Mouse (Mus musculus): ENCODE results near the gene Rxrg.

The Rxrg gene

DNA sequence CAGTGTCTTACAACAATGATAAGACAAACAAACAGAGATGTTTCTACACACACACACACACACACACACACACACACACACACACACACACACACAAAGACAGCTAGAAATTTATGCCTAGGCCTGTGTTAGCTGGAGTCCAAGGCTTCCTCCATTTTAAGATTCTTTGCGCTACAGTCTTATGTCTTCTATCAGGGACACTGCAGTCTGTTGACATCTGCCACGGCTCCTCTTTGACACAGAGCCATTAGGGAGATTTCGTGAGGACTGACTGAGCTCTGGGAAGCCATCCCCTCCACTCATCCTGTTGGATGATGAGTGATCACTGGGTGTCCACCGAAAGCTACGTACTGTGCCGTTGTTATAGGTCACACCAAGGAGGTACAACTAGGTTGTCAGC, 33.6 kb downstream of the Rxrg start:
- no peak for TF ChIP-seq CTCF (conservative IDR thresholded peaks at IDR 0.05; ENCODE audit: low read length)
- no peak for TF ChIP-seq POU5F1 (IDR thresholded peaks at IDR 0.05; ENCODE audit: borderline replicate concordance, low read length)
- no peak for TF ChIP-seq NANOG (IDR thresholded peaks at IDR 0.05; ENCODE audit: borderline replicate concordance, low read length)
- peaks cover 78% of the 10 kb centered on the region for H3K27me3 ChIP-seq (ENCODE audit: insufficient read depth, low read length)

DNA sequence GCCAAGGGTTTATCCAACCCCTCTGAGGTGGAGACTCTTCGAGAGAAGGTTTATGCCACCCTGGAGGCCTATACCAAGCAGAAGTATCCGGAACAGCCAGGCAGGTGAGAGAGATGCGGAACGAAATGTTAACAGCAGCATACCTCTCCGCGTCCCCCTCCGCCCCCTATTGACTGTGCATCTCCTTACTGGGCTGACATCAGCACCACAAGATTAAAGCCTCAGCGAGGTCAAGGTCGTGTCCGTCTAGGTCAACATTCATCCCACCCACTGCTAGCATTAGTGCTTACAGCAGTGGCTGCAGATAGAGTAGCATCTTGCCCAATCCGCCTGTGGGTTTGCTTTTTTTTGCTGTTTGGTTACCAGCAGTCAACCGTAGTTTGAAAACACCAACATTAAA, 37.5 kb downstream of the Rxrg start:
- no peak for TF ChIP-seq POU5F1 (IDR thresholded peaks at IDR 0.05; ENCODE audit: borderline replicate concordance, low read length)
- TF ChIP-seq CTCF (conservative IDR thresholded peaks at IDR 0.05; ENCODE audit: low read length), result peak; percentile 11; the same call in 1 of the 2 replicates
- no peak for TF ChIP-seq NANOG (IDR thresholded peaks at IDR 0.05; ENCODE audit: borderline replicate concordance, low read length)
- Histone ChIP-seq H3K9me3 (ENCODE audit: low read length) (no peaks in the 10 kb centered on the region), H3K4me3 (replicated peaks; ENCODE audit: low read length) (peak overlapping the region; percentile 14; the same call in 1 of the 2 replicates), H3K36me3 (ENCODE audit: insufficient read depth, low read length) (no peaks in the 10 kb centered on the region), H3K4me1 (replicated peaks; ENCODE audit: low read depth, low read length) (peaks cover 50% of the 10 kb centered on the region), H3K27me3 (ENCODE audit: insufficient read depth, low read length) (peaks cover 54% of the 10 kb centered on the region)

More for the DNA sequence above, 33.6 kb downstream of the Rxrg start:
- Histone ChIP-seq H3K4me3 (replicated peaks; ENCODE audit: low read length) (peak overlapping the region; percentile 32; the same call in 1 of the 2 replicates), H3K36me3 (ENCODE audit: insufficient read depth, low read length) (no peaks in the 10 kb centered on the region), H3K4me1 (replicated peaks; ENCODE audit: low read depth, low read length) (peaks cover 39% of the 10 kb centered on the region), H3K9me3 (ENCODE audit: low read length) (no peaks in the 10 kb centered on the region)

GRCm38 (mm10) chr1:167636948-167637347, 38.8 kb downstream of the Rxrg start:
- peaks cover 49% of the 10 kb centered on the region for H3K27me3 ChIP-seq (ENCODE audit: insufficient read depth, low read length)
- no peak overlapping the region for H3K4me3 ChIP-seq (replicated peaks; ENCODE audit: low read length)
- H3K4me1 ChIP-seq (replicated peaks; ENCODE audit: low read depth, low read length), result peaks cover 48% of the 10 kb centered on the region
- TF ChIP-seq CTCF (conservative IDR thresholded peaks at IDR 0.05; ENCODE audit: low read length) (peak; percentile 87), NANOG (IDR thresholded peaks at IDR 0.05; ENCODE audit: borderline replicate concordance, low read length) (no peak), POU5F1 (IDR thresholded peaks at IDR 0.05; ENCODE audit: borderline replicate concordance, low read length) (no peak)
- H3K9me3 ChIP-seq (ENCODE audit: low read length), result no peaks in the 10 kb centered on the region
- no peaks in the 10 kb centered on the region for H3K36me3 ChIP-seq (ENCODE audit: insufficient read depth, low read length)

DNA sequence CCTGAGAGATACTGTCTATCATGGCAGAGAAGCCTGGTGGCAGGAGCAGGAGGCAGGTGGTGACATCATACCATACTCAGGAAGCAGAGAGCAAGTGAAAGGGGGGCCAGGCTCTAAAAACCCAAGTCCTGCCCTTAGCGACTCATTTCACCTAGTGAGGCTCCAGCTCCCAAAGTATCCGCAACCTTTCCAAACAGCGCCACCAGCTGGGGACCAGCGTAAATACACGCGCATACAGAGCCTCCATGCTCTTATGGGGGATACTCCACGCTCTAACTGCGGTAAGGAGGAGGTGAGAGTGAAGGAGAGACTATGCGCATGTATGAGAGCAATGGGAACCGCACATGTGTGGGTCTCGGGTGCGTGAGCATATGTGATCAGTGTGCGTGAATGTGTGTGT, 39.9 kb downstream of the Rxrg start:
- Histone ChIP-seq H3K4me3 (replicated peaks; ENCODE audit: low read length) (no peak overlapping the region), H3K4me1 (replicated peaks; ENCODE audit: low read depth, low read length) (peaks cover 42% of the 10 kb centered on the region), H3K9me3 (ENCODE audit: low read length) (no peaks in the 10 kb centered on the region), H3K27me3 (ENCODE audit: insufficient read depth, low read length) (peaks cover 46% of the 10 kb centered on the region), H3K36me3 (ENCODE audit: insufficient read depth, low read length) (no peaks in the 10 kb centered on the region)
- TF ChIP-seq CTCF (conservative IDR thresholded peaks at IDR 0.05; ENCODE audit: low read length) (peak; percentile 87), NANOG (IDR thresholded peaks at IDR 0.05; ENCODE audit: borderline replicate concordance, low read length) (no peak)

DNA sequence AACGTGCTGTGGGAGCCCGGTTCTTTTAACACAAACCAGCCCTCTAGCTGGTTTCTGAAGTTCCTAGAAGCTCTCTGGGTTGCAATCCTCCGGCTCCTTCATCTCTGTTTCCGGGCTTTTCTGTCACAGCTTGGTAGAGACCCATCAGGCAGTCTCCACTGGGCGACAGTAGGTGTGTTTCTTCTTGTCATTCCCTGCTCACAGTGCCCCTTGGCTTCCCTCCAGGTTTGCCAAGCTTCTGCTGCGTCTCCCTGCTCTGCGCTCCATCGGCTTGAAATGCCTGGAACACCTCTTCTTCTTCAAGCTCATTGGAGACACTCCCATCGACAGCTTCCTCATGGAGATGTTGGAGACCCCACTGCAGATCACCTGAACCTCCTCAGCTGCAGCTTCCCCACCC, 40.7 kb downstream of the Rxrg start:
- Histone ChIP-seq H3K36me3 (ENCODE audit: insufficient read depth, low read length) (no peaks in the 10 kb centered on the region), H3K4me1 (replicated peaks; ENCODE audit: low read depth, low read length) (peaks cover 39% of the 10 kb centered on the region), H3K4me3 (replicated peaks; ENCODE audit: low read length) (no peak overlapping the region), H3K27me3 (ENCODE audit: insufficient read depth, low read length) (peaks cover 47% of the 10 kb centered on the region), H3K9me3 (ENCODE audit: low read length) (no peaks in the 10 kb centered on the region)
- no peak for TF ChIP-seq POU5F1 (IDR thresholded peaks at IDR 0.05; ENCODE audit: borderline replicate concordance, low read length)
- no peak for TF ChIP-seq CTCF (conservative IDR thresholded peaks at IDR 0.05; ENCODE audit: low read length)
- no peak for TF ChIP-seq NANOG (IDR thresholded peaks at IDR 0.05; ENCODE audit: borderline replicate concordance, low read length)

- H3K36me3 ChIP-seq (ENCODE audit: insufficient read depth, low read length), result no peaks in the 10 kb centered on the region
- H3K4me3 ChIP-seq (replicated peaks; ENCODE audit: low read length), result no peak overlapping the region
- TF ChIP-seq CTCF (conservative IDR thresholded peaks at IDR 0.05; ENCODE audit: low read length) (peak; percentile 94), POU5F1 (IDR thresholded peaks at IDR 0.05; ENCODE audit: borderline replicate concordance, low read length) (no peak)
- peaks cover 2% of the 10 kb centered on the region; the same call in 1 of the 2 replicates for H3K4me1 ChIP-seq (replicated peaks; ENCODE audit: low read depth, low read length)
- H3K9me3 ChIP-seq (ENCODE audit: low read length), result no peaks in the 10 kb centered on the region
- H3K27me3 ChIP-seq (ENCODE audit: insufficient read depth, low read length), result peaks cover 28% of the 10 kb centered on the region
Measured at GRCm38 (mm10) chr1:167644866-167645537, 46.8 kb downstream of the Rxrg start.

GRCm38 (mm10) chr1:167648670-167649069, 50.5 kb downstream of the Rxrg start:
- TF ChIP-seq CTCF (conservative IDR thresholded peaks at IDR 0.05; ENCODE audit: low read length), result no peak
- TF ChIP-seq POU5F1 (IDR thresholded peaks at IDR 0.05; ENCODE audit: borderline replicate concordance, low read length), result no peak
- no peak for TF ChIP-seq NANOG (IDR thresholded peaks at IDR 0.05; ENCODE audit: borderline replicate concordance, low read length)
- Histone ChIP-seq H3K4me3 (replicated peaks; ENCODE audit: low read length) (no peak overlapping the region), H3K4me1 (replicated peaks; ENCODE audit: low read depth, low read length) (peaks cover 15% of the 10 kb centered on the region), H3K27me3 (ENCODE audit: insufficient read depth, low read length) (peaks cover 9% of the 10 kb centered on the region), H3K9me3 (ENCODE audit: low read length) (peaks cover 7% of the 10 kb centered on the region; the same call in 1 of the 2 replicates), H3K36me3 (ENCODE audit: insufficient read depth, low read length) (no peaks in the 10 kb centered on the region)

DNA sequence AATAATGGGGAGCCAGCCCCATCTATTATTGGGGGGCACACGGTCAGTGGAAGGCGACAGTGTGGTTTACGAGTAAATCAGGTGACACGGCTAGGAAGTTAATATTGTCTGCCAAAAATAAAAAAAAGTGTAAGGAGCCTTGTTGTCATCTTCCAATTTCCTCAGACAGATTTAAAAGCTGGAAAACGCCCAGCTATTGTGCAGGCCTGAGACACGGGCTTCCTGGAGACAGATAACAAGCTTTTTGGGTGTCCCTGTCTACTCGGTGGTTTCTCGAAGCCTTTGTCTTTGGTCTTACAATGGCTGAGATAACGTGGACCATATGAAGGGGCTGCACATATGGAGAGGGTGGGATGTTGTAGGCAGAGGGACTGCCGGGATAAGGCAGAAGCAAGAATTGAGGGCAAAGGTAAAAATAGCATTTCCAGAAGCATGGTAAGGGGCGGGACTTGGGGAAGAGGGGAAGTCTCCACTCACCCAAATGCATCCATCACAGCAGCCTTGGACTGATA, 51.0 kb downstream of the Rxrg start:
- Histone ChIP-seq H3K9me3 (ENCODE audit: low read length) (peaks cover 7% of the 10 kb centered on the region; the same call in 1 of the 2 replicates), H3K4me1 (replicated peaks; ENCODE audit: low read depth, low read length) (peaks cover 15% of the 10 kb centered on the region), H3K36me3 (ENCODE audit: insufficient read depth, low read length) (no peaks in the 10 kb centered on the region), H3K27me3 (ENCODE audit: insufficient read depth, low read length) (peaks cover 9% of the 10 kb centered on the region; the same call in 1 of the 2 replicates), H3K4me3 (replicated peaks; ENCODE audit: low read length) (no peak overlapping the region)
- TF ChIP-seq CTCF (conservative IDR thresholded peaks at IDR 0.05; ENCODE audit: low read length) (no peak), NANOG (IDR thresholded peaks at IDR 0.05; ENCODE audit: borderline replicate concordance, low read length) (no peak), POU5F1 (IDR thresholded peaks at IDR 0.05; ENCODE audit: borderline replicate concordance, low read length) (no peak)
